Mouse (Mus musculus) stomach, postnatal 0 days (tissue): ENCODE results near the gene Cbr2.

Source experiments
- CTCF ChIP-seq: IDR thresholded peaks from 2 replicates; pipeline ENCODE4 v1.5.1; 2016; ENCODE audit warnings: antibody characterized with exemption, low read depth, mild to moderate bottlenecking, moderate library complexity
- EP300 ChIP-seq: optimal IDR thresholded peaks from 2 replicates; pipeline ENCODE3; 2016; ENCODE audit warnings: antibody characterized with exemption

DNA sequence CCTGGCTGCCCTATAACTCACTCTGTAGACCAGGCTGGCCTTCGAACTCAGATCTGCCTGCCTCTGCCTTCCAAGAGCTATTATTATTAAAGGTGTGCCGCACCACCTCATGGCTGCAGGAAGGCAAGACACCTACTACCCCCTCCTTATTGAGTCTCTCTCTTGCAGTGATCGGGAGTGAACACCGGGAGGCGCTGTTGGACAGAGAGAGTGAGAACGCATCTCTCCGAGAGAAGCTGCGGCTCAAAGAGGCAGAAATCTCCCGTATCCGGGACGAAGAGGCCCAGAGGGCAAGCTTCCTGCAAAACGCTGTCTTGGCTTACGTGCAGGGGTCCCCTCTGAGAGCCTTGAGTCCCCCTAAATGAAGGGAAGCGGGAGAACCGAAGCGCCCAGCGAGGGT is 11.5 kb downstream of the Cbr2 start:
- TF ChIP-seq CTCF (peak; percentile 97), EP300 (no peak)
